Mouse (Mus musculus) gastrocnemius, postnatal 4 days (tissue): ENCODE results near the gene Fli1. TPM values are rescaled to one million over a fixed set of nuclear protein-coding genes. Genes with fewer than 3 reads are reported as not detected.
A peak's percentile ranks its signal among the peaks of the same experiment; 100 is the strongest.

Experiments used
- DNase-seq, 2 experiments: peaks; one replicate each; pipeline ENCODE4 v3.0.0; 2021 to 2022; ENCODE audit warnings: low spot score in 2 of 2, mixed read lengths in 2 of 2
- total RNA-seq, 2 experiments: library from RNA; stranded (reverse); gene quantifications; 2 replicates each; pipeline ENCODE4 v1.2.3; 2021

Fli1 gene
- total RNA-seq, 2 experiments from 2014 or later, result 22.3 to 27.9 TPM

DNA sequence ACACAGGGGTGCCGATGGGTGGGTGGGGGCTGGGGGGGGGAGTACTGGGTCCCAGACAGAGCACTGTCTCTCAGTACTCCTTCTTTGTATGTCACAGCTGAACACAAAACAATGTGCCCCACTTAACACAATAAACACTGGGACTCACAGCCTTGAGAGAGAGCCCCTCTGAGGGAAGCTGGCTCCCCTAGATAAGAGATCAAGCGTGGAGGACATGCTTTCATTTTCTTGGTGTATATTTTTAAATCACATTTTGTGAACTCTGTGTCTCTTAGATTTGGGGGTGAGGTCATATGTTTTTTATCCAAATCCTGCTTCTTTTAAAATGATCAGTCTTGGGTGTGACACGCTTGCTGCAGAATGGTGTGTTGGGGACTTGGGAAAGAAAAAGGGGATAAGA lies 12.6 kb upstream of the Fli1 start:
- no peak for DNase-seq

DNA sequence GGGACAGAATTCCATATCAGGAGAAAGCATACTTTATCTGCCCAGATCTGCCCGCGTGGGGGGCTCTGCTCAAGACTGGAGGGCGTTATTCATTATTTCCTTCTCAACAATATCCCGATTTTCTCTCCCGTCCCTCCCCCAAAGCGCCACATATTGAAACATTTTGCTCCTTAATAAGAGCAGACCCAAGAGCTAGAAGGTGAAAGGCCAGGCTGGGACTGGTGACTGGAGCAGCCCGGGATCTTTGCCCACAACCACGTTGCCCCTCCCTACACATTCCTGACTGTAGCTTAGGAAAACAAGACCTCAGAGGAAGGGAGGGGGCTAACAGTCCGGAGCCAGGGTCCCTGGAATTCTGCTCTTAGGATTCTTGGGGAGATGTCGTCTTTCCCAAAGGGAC lies 7.9 kb upstream of the Fli1 start:
- DNase-seq, result no peak

DNA sequence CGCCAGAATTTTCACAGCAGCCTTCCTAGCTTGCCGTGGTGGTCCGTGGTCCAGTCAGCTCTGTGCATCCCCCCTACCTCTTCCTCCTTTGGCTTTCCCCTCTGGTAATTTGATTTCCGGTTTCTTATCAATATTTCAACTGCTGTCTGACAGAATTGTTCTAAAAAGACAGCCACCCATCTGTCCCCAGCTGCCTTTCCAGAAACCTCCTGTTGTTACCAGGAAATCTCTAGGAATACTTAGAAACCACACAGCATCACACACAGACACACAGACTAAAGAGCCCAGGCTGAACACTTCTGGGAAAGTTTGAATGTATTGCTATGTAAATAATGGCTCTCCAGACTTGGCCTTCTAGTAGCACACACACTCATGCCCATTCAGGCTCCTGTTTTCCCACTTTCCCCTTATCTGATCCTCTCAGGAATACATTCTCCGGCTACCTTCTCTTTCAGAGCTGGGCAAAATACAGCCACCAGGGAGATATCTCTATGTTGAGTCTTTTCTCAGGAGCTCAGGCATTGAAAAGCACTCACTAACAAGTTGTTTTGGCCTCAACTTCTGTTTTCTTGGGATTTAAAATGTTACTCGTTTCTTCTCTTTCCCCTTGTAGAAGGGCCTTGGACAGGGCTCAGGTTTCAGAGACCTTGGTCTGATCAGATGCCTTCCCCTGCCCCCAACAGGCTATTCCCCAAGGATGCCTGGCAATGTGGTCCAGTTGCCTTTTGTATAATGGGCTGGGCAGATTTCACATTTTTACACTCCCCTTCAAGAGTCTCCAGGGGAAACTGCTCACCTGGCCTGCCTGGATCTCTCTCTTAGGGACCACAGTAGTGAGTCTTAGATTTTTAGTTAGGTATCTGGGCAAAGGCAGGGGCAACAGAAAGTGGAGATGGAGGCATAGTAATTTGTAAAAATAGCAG lies 7.1 kb upstream of the Fli1 start:
- no peak for DNase-seq

DNA sequence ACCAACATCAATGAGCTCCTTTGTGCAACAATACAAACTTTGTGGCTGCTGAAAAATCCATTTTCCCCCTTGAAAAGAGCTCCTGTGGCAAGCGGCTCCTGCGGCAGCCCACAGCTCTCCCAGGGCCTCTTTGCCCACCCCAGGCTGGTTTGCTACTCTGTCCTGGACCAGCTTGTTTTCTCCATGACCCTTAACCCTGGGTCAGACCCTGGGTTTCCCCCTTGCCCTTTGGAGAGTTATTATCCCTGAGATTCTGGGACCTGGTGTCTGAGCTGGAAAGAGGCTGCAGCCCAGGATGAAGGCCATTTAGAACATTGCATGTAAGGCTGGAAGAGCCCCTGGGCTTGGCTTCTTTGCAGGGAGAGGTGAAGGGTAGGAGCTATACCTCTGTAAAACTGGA lies 4.1 kb upstream of the Fli1 start:
- DNase-seq, result no peak

DNA sequence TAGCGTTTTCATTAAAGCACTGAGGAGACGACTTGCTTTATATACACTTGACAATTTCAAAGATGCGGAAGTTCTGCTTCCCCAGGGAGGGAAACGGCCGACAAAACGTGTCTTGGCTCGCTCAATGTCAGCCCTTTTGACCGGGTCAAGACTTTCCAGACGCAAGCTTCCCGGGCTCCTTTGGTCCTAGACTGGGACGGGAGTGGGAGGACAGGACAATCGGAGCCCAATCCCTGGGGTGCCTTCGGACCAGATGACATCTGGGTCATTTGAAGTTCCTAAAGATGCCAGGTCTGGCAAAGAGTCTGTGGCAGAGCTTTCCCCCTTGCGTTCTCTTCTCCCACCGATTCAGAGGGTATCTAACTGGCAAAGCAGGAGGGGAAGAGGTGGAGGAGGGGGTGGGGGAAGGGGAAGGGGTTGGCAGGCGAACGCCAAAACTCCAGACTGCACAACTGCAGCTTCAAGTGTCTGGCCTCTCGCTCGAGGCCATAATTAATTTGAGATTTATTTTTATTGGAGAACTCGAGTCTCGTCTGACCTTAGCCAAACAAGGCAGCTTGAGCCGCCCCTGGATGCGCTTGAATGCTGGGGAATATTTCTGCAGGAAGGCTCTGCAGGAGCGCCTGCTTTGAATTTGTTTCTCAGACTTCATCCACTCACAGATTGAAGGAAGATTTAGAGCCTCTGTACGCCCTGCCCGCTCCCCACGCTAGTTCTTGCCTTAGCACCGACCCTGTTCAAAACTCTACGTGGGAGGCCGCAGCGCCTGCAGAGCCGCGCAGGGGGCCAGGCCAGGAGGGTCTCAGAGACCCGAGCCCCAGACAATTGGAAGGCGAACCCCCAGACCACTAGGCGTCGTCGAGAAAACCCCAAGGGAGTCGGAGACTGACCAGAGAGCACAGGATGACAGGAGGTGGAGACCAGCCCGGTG lies 2.3 kb upstream of the Fli1 start:
- peak in 1 of 2 experiments; percentile 33 for DNase-seq

DNA sequence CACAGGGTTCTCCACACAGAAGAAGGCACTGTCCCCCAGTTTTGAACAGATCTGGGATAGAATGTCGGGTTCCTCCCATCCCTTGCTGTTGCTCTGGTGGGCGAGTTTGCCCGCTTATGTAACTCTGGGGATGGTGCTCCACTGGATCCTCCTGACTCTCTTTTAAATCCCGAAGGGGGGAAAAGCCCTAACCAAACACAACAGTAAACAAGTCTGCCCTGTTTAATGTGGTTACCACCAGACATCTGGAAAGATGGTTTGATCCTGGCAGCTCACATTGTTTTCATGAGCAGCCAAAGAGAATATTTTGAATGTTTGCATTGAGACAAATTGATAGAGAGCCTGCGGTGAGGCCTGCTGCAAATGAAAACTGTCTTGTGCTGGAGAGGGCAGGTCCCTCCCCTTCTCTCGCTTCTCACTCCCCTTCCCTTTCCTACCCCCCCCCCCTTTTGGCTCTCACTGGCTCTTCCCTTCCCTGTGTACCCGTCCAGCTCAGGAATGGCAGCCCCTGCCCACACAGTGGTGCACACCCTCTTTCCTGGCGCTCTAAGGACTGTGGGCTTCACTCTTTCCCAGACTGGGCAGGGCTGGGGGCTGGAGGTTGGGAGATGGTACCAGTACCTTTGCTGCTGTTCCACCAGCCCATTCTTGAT lies 1.4 kb upstream of the Fli1 start:
- DNase-seq, result no peak

DNA sequence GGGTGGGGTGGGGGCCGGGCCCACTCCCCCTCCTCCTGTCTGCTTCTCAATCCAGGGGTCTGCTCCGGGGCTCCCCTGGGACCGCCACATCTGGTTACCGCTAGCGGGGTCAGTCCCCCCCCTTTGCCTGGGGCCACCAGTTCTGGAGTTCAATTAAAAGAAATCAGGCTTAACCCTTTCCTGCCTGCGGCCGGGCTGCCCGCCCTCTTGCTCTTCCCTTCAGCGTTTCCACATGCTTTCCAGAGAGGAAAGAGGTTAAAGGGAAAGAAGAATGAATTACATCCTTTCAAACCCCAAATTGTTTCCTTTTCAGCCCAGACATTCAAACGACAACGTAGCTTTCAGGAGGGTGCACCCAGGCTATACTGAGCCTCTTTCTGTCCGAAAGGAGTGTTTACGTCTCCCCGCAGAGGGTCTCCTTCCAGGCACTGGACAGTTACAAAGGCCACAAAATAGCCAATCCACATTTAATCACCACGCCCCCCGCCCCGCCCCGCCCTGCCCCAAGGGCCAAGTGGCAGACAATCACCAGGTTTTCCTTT lies 450 bp upstream of the Fli1 start:
- no peak for DNase-seq

DNA sequence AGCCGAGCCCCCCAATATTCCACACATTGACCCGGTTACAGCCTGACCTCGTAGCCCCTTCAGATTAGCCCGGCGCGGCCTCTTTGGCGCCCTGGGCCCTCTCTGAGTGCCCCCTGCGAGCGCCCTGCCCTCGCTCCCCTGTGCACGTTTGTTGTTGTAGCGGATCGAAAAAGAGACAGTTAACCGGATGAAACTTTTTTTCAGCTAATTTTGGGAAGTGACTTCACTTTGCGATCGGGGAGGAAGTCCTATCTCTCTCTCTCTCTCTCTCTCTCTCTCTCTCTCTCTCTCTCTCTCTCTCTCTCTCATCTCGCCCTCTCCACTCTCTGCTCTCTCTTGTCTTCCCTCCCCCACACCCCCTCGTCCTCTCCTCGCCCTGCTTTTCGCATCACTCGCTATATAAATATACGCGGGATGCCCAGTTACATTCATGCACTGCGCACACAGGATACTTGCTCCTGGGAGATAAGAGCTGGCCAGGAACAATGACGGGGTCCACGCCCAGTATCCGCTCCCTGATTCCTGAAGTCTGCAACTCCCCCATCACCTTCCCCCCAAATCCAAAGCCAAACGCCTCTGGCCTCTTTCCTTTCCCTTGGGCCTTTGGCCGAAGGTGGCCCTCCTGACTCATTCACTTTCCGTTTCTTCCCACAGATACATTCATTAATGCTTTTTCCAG lies 1.3 kb downstream of the Fli1 start:
- DNase-seq, result no peak

DNA sequence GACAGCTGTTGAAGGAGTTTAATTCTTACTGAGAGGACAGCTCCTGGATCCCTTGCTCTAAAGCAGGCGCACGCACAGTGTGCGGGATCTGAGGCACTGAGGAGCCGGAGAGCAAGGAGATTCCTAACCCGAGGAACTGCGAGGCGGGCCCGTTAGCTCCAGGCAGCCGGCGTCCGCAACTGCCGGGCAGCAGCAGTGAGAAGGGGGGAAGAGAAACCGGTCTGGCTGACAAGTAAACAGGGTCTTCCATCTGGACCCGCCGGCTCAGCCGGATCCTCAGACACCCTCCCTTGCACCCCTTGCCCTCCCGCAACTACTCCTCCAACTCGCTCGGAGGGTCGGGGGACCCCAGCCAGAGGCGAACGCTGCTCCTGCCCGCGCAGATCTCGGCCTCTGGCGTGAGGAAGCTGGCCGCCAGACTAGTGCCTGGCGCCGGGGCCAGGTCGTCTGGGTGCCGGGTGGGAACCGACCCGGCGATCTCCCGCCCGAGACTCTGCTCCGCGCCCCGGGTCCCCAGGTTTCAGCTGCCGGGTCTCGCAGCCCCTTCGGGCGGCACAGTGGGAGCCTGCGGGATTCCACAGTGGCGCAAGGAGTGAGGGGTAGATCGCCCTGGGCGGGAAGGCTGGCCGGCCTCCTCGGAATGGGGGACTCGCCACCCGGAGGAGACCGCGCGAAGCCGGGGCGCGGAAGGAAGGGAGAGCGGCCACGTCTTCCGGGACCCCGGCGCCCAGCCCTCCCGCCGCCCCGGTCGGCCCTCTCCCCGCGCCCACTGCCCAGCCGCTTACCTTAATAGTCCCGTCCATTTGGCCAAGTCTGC lies 2.0 kb downstream of the Fli1 start:
- no peak for DNase-seq

DNA sequence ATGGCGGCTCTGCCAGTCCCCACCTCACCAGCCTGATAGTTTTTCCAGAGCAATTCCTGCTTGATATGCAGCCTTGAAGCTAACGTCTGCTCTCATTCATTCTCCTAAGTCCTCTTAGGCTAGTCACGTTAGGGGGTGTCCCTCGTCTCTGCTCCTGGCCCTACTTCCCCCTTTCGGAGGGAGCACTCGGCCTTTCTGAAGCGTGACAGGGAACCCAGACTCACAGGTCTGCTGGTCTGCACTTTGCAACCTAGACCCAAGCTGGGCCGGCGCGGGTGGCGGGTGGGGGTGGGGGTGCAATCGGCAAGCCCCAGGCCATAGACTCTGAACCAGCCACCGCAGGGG lies 2.6 kb downstream of the Fli1 start:
- no peak for DNase-seq

DNA sequence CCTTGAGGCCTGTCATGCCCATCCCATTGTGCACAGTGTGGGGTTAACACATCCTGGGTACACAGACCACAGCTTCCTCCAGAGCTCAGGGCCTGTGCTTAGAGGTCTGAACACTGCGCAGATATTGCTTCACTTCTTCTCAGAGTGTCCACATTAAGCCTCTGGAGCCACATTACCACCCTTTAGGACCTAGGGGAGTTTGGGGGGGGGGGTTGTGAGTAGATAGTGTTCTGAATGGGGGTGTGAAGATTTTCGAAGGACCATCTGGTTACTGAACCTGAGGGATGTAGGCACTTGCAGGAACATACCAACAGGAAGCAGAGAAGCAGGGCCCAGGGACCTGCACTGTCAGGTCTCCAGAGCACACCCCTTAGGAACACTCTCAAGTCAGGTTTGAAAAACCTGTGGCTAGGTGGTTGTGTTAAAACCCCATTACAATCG lies 3.3 kb downstream of the Fli1 start:
- no peak for DNase-seq

DNA sequence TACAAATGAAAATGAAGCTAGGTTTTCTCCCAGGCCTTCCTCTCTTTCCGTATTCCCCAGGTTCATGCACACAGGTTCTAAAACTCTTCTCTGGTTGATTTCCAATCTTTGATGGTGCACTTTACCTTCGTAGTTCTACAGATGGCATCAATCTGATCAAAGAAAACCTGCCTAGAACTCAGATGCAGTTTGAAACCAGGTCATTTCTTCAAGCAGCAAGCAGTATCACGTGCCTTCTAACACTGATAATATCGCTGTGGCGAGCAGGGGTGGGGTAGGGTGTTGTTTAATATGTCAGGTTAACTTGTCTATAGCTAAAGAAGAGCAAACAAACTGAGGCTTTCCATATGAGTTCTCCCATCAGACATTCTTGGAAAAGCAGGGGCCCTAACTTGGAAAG lies 4.5 kb downstream of the Fli1 start:
- no peak for DNase-seq

DNA sequence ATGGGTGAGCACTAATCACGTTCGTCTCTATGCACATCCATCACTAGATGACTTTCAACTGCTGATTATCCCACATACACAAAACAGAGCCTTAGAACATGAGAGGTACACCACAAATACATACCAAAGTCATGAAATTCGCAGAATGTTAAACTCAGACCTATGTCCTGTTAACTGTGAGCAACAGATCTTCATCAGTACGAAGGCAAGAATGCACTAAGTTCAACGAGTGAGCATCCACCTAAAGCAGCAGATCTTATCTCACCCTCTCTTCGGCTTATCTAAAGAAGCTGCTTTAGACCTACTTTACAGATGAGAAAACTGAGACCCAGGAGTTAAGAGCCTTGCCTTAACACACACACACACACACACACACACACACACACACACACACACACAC lies 5.0 kb downstream of the Fli1 start:
- DNase-seq, result no peak

DNA sequence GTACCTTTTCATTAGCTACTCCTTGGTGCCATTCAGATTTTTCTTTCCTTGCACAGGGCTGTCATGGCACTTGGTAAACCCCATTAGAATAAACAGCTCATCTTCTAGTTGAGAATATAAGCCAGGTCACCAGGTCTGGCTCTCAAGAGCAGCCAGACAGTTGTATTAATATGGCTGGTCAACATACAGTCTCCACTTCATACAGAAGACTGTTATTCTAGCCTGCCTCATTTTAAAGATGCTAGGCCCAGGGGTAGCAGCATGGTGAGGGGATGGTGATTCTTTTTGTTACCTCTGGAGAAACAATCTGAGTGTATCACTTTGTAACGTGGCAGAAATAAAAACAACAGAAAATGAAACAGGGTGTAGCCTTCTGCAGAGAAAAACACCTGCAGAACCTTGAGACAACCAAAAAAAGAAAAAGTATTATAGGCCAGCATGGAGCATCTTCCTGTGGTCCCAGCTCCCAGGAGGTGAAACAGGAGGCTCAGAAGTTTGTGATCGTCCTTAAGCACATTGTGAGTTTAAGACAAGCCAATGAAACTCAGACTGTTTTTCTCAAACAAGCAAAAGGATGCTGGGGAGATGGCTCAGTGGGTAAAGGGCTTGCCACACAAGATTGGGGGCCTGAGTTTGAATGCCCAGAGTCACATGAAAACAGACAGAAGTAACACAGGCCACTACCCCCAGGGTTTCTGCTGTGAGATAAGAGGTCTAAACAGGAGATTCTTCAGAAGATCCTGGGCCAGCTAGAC lies 7.3 kb downstream of the Fli1 start:
- no peak for DNase-seq

DNA sequence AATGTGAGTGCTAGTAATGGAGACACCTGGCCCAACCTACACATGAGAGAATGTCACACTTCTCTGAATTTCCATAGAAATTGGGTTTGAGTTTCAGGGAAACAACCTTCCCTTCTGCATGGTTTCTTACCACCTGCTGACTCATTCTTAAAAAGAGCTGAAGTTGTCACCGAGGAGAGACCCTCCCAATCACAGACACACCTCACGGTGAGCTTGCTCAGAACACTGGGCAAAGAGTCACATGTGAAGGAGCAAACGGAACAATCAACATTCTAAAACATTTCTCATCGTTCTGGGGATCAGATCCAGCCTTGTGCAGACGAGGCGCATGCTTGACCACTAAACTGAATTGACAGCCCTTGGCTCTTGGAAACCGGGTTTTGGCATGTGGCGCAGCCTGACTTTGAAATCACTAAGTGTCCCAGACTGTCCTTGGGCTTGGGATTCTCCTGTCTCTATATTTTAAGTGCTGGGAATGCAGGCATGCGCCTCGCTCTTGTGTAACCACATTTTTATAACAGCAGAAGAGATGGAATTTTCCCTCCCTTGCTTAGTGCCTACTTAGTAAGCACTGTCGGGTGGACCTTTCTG lies 8.5 kb downstream of the Fli1 start:
- DNase-seq, result no peak

DNA sequence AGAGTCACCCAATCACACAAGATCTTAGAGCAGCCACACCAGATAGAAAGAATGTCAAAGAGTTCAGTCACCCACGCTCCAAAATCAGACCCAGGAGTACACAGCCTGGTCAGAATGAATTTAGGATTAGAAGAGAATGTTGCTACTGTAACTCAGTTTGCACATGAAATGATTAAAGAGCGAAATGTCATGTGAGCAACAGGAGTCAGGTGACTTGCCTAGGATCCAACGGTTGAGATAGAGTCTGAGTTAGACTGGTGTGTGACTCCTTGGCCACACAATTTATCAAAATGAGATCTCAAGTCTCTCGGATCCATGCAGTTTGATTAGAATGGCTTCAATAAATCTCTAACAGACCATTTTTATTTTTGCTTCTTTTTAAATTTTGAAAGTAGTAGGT lies 11.1 kb downstream of the Fli1 start:
- no peak for DNase-seq

DNA sequence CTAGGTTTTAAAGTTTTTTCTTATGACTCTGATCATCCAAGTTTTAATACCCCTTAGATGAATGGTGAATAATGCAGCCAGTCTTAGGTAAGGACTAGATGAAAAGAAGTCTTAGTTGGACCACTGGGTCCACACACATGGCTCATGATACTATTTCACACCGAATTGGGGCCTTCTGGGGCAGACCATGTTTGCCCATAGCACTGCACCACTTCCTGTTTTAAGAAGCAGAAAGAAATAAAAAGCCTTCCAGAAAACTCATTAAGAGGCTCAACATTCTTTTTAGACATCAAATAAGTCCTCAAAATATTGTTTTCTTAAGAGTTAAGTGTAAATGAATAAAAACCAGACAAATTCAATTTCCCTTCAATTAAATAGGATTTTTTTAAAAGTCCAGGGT lies 11.7 kb downstream of the Fli1 start:
- DNase-seq, result no peak

DNA sequence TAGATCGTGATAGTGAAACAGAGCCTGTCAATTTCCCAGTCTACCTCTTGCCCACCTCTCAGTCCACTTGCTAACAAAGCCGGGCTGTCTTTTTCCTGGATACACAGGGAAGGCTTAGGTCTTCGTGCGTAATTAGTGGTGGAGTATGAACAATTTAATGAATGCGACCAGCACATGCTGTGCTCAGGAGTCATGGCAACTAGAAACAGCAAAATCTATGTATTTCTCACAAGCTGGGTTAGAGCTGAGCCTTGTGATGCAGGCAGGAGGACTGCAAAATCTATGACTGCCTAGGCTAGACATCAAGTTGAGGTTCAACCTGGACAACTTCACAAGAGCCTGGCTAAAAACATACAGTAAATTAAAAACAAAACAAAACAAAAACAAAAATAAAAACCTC lies 12.5 kb downstream of the Fli1 start:
- DNase-seq, result no peak

DNA sequence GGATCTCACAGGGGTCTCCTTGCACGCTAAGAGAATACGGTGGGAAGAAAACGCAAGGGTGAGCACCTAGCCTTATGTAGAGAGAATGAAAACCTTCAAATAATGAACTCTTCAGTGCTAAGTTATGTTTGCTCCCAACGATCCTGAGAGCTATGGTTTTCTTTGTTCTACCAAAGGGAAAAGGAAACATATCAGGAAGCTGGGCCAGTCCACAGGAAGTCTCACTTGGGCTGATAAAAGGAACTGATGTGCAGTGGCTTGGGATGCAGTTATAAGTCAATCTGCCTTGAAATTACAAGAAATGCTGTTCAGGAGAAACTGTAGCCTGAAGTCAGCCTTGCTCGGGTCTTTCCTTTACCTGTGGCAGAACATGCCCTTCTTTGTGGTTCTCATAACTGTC lies 13.1 kb downstream of the Fli1 start:
- no peak for DNase-seq
